Mouse (Mus musculus) midbrain, embryonic 16.5 days (tissue): Measurements from ENCODE around the gene Lxn. TPM values are rescaled to one million over a fixed set of nuclear protein-coding genes. Genes with fewer than 3 reads are reported as not detected.

Source experiments
- ATAC-seq: fragments of 200-750 bp; cut with Nextera tagmentation; 2 replicates; pipeline ENCODE4 v1.8.0; 2017; ENCODE audit warnings: moderate TSS enrichment
- H3K27ac ChIP-seq: fragments of 300-500 bp; sonication (generic); 2 replicates; pipeline ENCODE4 v1.5.1; 2014; ENCODE audit warnings: mild to moderate bottlenecking, low read length, mixed read lengths
- H3K27me3 ChIP-seq: fragments of 300-500 bp; sonication (generic); 2 replicates; pipeline ENCODE4 v1.6.1; 2014; ENCODE audit warnings: low read depth, low read length, mixed read lengths; ENCODE audit not compliant: control insufficient read depth, insufficient read depth
- H3K36me3 ChIP-seq: fragments of 300-500 bp; sonication (generic); 2 replicates; pipeline ENCODE4 v1.6.1; 2014; ENCODE audit warnings: mild to moderate bottlenecking, low read length, moderate library complexity, mixed read lengths; ENCODE audit not compliant: control insufficient read depth, insufficient read depth
- H3K4me1 ChIP-seq: fragments of 300-500 bp; sonication (generic); 2 replicates; pipeline ENCODE4 v1.6.1; 2014; ENCODE audit warnings: mild to moderate bottlenecking, low read length, mixed read lengths; ENCODE audit not compliant: control insufficient read depth, insufficient read depth
- H3K4me2 ChIP-seq: fragments of 300-500 bp; sonication (generic); 2 replicates; pipeline ENCODE4 v1.6.1; 2014; ENCODE audit warnings: mild to moderate bottlenecking, low read length, mixed read lengths
- H3K4me3 ChIP-seq: fragments of 300-500 bp; sonication (generic); 2 replicates; pipeline ENCODE4 v1.5.1; 2014; ENCODE audit warnings: low read depth, mild to moderate bottlenecking, low read length, moderate library complexity, mixed read lengths
- H3K9ac ChIP-seq: fragments of 300-500 bp; sonication (generic); 2 replicates; pipeline ENCODE4 v1.6.1; 2014; ENCODE audit warnings: low read depth, low read length, mixed read lengths
- H3K9me3 ChIP-seq: fragments of 300-500 bp; sonication (generic); replicated peaks from 2 replicates; pipeline ENCODE4 v1.6.1; 2014; ENCODE audit warnings: mild to moderate bottlenecking, low read length, mixed read lengths; ENCODE audit not compliant: control insufficient read depth, poor library complexity, severe bottlenecking
- WGBS: fragments of 180-500 bp; shearing (Covaris S2); extraction: QIAGEN DNeasy Blood & Tissue Kit; methylation state at CpG from one replicate; pipeline ENCODE4 v1.1.7; 2014; 5-methylcytosine and 5-hydroxymethylcytosine counted together
- polyA plus RNA-seq: library from polyadenylated mRNA; unstranded; fragments of >200 nt; fragmentation: Nextera tagmentation; extraction: Ambion mirVana; gene quantifications from 2 replicates; pipeline ENCODE4 v1.2.1, GENCODE M21; 2015

The Lxn gene
- polyA plus RNA-seq, result 149 and 186 TPM in 2 replicates

GRCm38 (mm10) chr3:67463450-67464372 is at the start of gene Lxn:
TSS of gene Lxn (minus strand) at chr3:67463926.
- Histone ChIP-seq H3K27ac (peak within 1 kb of the TSS; percentile 76), H3K36me3 (0 out of 2 replicates have a peak, but pooled peaks cover 14% of the 10 kb centered on the region), H3K27me3 (no peaks in the 10 kb centered on the region), H3K9me3 (no peaks in the 10 kb centered on the region), H3K4me1 (peaks cover 5% of the 10 kb centered on the region), H3K4me2 (peak within 1 kb of the TSS; percentile 92), H3K9ac (peak within 1 kb of the TSS; percentile 85), H3K4me3 (peak within 1 kb of the TSS; percentile 64)
- 0% methylated on average over 43 of the region's 43 CpGs for WGBS
- peak; percentile 88 for ATAC-seq

- Histone ChIP-seq H3K9ac (no peak overlapping the region), H3K36me3 (no peaks in the 10 kb centered on the region), H3K4me1 (peaks cover 5% of the 10 kb centered on the region; the same call in 1 of the 2 replicates), H3K27me3 (peaks cover 15% of the 10 kb centered on the region), H3K4me2 (no peak overlapping the region), H3K9me3 (no peaks in the 10 kb centered on the region), H3K27ac (no peak overlapping the region), H3K4me3 (no peak overlapping the region)
- ATAC-seq, result peak; percentile 79
- WGBS, result under 1% methylated on average over 5 of the region's 5 CpGs
Observed at GRCm38 (mm10) chr3:67512807-67513206, 49.1 kb upstream of the Lxn start.

GRCm38 (mm10) chr3:67508216-67508892 is 44.6 kb upstream of the Lxn start:
- WGBS, result 82% methylated on average over 10 of the region's 10 CpGs
- Histone ChIP-seq H3K27ac (no peak overlapping the region), H3K27me3 (peaks cover 2% of the 10 kb centered on the region; the same call in 1 of the 2 replicates), H3K9me3 (no peaks in the 10 kb centered on the region), H3K4me3 (no peak overlapping the region), H3K36me3 (no peaks in the 10 kb centered on the region), H3K4me2 (no peak overlapping the region), H3K9ac (no peak overlapping the region), H3K4me1 (no peaks in the 10 kb centered on the region)
- ATAC-seq, result no peak

- no peak for ATAC-seq
- H3K4me2 ChIP-seq, result no peak overlapping the region
- WGBS, result 81% methylated on average over 2 of the region's 2 CpGs
Observed at GRCm38 (mm10) chr3:67505286-67505685, 41.6 kb upstream of the Lxn start.

GRCm38 (mm10) chr3:67503878-67504277 is 40.2 kb upstream of the Lxn start:
- 4% methylated on average over 3 of the region's 3 CpGs for WGBS
- no peak for ATAC-seq
- H3K27me3 ChIP-seq, result no peaks in the 10 kb centered on the region
- no peak overlapping the region for H3K9ac ChIP-seq
- no peaks in the 10 kb centered on the region for H3K9me3 ChIP-seq
- H3K4me2 ChIP-seq, result no peak overlapping the region
- H3K36me3 ChIP-seq, result no peaks in the 10 kb centered on the region
- no peak overlapping the region for H3K27ac ChIP-seq
- no peak overlapping the region for H3K4me3 ChIP-seq
- H3K4me1 ChIP-seq, result no peaks in the 10 kb centered on the region

More at GRCm38 (mm10) chr3:67505286-67505685, 41.6 kb upstream of the Lxn start:
- Histone ChIP-seq H3K9me3 (no peaks in the 10 kb centered on the region), H3K4me3 (no peak overlapping the region), H3K27ac (no peak overlapping the region), H3K9ac (no peak overlapping the region), H3K4me1 (no peaks in the 10 kb centered on the region), H3K27me3 (no peaks in the 10 kb centered on the region), H3K36me3 (no peaks in the 10 kb centered on the region)

GRCm38 (mm10) chr3:67499406-67499791 is 35.7 kb upstream of the Lxn start:
- H3K9ac ChIP-seq, result no peak overlapping the region
- no peak for ATAC-seq
- no peaks in the 10 kb centered on the region for H3K36me3 ChIP-seq
- H3K27me3 ChIP-seq, result no peaks in the 10 kb centered on the region
- no peaks in the 10 kb centered on the region for H3K4me1 ChIP-seq
- H3K4me2 ChIP-seq, result no peak overlapping the region
- 94% methylated on average over 4 of the region's 4 CpGs for WGBS
- H3K4me3 ChIP-seq, result no peak overlapping the region
- no peaks in the 10 kb centered on the region for H3K9me3 ChIP-seq
- no peak overlapping the region for H3K27ac ChIP-seq

GRCm38 (mm10) chr3:67498773-67499405 is 35.2 kb upstream of the Lxn start:
- no peak overlapping the region for H3K27ac ChIP-seq
- ATAC-seq, result no peak
- no peak overlapping the region for H3K9ac ChIP-seq
- H3K27me3 ChIP-seq, result no peaks in the 10 kb centered on the region
- H3K9me3 ChIP-seq, result no peaks in the 10 kb centered on the region
- no peak overlapping the region for H3K4me3 ChIP-seq
- no peaks in the 10 kb centered on the region for H3K4me1 ChIP-seq
- no peaks in the 10 kb centered on the region for H3K36me3 ChIP-seq
- WGBS, result 91% methylated on average over 8 of the region's 8 CpGs
- H3K4me2 ChIP-seq, result no peak overlapping the region

GRCm38 (mm10) chr3:67497998-67498397 is 34.3 kb upstream of the Lxn start:
- Histone ChIP-seq H3K4me2 (no peak overlapping the region), H3K27ac (no peak overlapping the region), H3K9ac (no peak overlapping the region), H3K9me3 (no peaks in the 10 kb centered on the region), H3K27me3 (no peaks in the 10 kb centered on the region), H3K4me1 (no peaks in the 10 kb centered on the region), H3K4me3 (no peak overlapping the region), H3K36me3 (no peaks in the 10 kb centered on the region)
- WGBS, result 91% methylated on average over 2 of the region's 2 CpGs
- no peak for ATAC-seq
